Mouse (Mus musculus) regulatory T cell (primary cell): ENCODE measurements around the gene Aes.

ENCODE experiments used
- in situ Hi-C: fragments of 300-600 bp; cut with MboI, MseI; formaldehyde crosslinking; loops from one replicate; pipeline ENCODE4 v1.15.1; 2025; ENCODE audit warnings: high pct_unique_total_duplicates

Aes gene

GRCm38 (mm10) chr10:81544296-81545160 lies 14.8 kb upstream of the Aes start:
- in situ Hi-C loops = no loop called here

DNA sequence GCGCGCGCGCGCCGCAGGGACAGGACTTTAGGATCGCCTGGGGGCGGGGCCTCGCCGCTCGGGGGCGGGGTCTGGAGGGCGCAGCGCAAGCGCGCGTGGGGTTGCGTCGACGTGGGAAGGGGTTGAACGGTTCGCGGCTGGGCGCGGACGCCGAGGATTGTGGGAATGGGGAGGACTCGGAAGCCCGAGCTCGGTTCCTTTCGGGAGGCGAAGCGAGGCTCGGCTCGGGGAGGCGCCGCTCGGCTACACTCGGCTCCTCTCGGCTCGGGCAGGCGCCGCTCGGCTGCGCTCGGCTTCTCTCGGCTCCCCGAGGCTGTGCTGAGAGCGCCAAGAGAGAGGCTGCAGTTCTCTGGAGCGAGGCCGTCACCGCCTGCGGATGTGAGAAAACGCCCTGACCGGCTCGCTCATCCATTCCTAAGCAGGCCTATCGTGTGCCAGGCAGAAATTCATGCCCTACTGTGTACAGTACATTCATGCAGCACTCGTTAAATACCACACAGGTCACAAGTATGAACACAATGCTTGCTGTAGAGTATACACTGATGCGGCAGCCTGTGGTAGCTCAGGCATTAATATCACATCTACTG lies 14.0 kb upstream of the Aes start, which contains the start of gene Gna11:
TSS of gene Gna11 (minus strand) at position 30 of the 587 bp plus-strand sequence.
- in situ Hi-C loops = no loop called here

DNA sequence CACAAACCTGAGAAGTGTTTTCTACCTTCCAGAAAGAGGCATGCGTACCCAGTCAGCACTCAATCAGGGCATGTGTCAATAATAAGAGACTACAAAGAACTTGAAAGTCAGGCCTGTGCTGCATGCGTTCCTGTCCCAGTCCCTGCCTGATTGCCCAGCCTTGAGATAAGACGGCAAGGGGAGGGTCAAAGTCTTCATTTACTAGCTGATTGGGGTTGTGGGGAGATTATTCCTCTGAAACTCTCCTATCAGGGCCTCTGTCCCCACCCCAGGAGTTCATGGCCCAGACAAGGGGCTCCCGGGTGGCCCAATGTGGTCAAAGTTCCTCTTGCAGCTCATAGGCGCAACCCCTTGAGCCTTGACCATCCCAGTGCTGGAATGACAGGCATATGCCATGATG lies 13.0 kb upstream of the Aes start:
- in situ Hi-C loops = no loop called here

- in situ Hi-C loops = no loop called here
These were observed 12.3 kb upstream of the Aes start for GRCm38 (mm10) chr10:81546788-81547571.

DNA sequence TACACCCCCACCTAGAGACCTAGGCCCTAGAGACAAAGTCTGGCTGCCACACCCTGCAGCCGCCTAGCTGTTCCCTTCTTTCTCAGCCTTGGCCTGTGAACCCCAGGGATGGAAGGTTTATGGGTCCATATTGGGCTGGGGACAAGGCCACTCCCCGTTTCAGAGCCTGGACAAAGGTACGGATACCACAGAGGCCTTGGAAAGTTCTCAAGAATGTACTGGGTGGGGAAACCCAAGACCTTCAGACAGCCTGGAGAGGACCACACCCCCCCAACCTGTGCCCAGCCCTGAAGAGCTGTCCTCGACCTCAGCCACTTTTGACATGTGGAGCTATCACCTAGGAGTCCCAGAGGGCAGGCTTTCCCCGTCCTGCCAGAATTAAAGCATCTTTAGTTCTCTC lies 10.3 kb upstream of the Aes start:
- in situ Hi-C loops = no loop called here

DNA sequence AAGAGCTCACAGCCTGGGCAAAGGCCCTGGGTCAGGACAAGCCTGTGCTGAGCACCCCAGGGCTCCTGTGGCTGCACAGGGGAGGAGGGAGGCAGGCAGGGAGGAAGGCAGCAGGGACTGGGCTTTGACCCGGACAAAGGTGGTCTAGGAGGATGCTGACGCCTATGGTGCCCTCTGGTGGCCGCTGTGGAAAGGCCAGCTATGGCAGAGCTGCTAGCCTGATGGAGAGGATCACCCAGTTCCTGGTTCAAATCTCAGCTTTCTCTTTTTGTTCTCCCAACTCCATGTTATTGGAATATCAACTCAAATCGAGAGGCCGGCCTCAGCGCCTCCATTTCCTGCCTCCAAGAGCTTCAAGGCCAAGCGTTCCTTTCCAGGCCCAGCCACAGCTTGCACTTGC lies 9.0 kb upstream of the Aes start:
- in situ Hi-C loops = no loop called here

DNA sequence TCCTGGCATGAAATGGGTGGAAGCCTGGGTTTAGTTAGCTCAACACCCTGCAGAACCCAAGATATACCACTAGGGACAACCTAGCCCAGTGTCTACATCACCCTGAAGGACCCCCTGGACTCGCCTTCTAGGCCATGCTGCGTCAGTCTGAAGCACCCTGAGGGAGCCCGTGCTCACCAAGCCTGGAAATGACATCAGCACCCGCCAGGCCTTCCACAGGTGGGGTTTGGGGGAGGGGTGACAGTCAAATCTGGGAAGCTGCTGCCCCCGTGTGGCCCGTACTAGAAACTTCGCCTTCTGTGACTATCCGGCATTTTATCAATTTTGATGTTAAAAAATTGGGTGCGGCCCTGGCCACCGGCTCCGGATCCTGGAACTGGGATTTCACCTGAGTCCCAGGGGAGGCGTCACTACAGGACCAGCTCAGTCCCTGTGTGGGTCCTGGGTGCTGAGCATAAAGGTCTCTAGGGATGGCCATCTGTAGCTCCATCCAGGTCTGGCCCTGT lies 7.6 kb upstream of the Aes start:
- in situ Hi-C loops = no loop called here

GRCm38 (mm10) chr10:81553232-81553631 lies 6.1 kb upstream of the Aes start:
- in situ Hi-C loops = no loop called here

GRCm38 (mm10) chr10:81553807-81554755 lies 5.2 kb upstream of the Aes start:
- in situ Hi-C loops = no loop called here

DNA sequence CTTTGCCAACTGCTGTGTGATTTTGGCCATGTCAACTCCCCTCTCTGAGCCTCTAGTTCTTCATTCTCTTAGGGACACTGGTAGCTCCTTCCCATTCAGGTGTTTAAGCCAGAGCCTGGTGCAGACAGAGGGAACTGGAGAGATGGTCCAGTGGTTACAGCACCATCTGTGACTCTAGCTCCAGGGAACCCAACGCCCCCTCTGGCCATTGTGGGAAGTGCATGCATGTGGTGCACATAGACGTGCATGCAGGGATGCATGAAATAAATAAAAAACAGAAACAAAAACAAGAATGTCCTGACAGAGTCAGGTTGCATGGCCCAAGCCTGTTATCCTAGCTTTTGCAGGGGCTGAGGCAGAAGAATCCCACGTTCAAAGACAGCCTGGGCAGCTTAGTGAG lies 3.0 kb upstream of the Aes start:
- in situ Hi-C loops = loop anchor here (5.0 kb wide), 1 partner anchor 86 kb away; no protein-coding TSS in a partner anchor

DNA sequence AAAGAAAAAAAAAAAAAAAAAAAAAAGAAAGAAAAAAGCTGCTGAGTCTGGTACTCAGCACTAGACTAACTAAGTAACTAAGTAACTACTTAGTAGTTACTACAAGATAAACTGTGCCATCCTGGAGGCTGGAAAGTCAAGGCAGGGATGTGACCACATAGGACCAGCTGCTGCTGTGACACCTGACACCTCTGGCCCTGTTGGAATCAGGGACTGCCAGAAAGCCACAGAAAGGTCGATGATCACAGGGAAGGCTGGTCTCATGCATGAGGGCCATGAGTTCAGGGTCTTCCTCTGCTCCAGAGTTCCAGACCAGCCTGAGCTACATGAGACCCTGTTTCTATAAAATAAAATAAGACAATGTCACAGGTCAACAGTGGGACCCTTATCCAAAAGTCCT lies 1.8 kb upstream of the Aes start:
- in situ Hi-C loops = loop anchor here (5.0 kb wide), 1 partner anchor 85 kb away; no protein-coding TSS in a partner anchor

- in situ Hi-C loops = loop anchor here (5.0 kb wide), 1 partner anchor 82 kb away; no protein-coding TSS in a partner anchor
These were observed 595 bp downstream of the Aes start for GRCm38 (mm10) chr10:81559627-81560539.

- in situ Hi-C loops = no loop called here
These were observed 1.6 kb downstream of the Aes start for GRCm38 (mm10) chr10:81560719-81561459.

DNA sequence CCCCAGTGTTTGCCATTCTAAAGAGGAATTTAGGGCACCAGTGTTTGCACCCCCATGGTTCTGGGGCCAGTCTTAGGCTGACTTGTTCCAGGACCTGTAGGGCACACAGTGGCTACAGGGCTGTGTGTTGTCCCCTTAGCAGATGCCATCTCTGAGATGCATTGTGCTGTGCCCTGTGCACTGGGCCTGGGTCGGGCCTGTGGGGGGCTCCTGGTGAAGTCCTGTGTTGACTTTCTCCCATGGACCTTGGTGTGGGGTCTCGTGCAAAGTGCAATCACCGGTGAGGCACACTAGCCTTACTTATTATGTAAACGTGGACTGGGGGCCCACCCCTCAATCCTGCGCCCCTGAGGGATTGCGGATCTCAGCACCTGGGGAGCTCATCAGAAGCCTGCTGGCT lies 3.1 kb downstream of the Aes start:
- in situ Hi-C loops = no loop called here

DNA sequence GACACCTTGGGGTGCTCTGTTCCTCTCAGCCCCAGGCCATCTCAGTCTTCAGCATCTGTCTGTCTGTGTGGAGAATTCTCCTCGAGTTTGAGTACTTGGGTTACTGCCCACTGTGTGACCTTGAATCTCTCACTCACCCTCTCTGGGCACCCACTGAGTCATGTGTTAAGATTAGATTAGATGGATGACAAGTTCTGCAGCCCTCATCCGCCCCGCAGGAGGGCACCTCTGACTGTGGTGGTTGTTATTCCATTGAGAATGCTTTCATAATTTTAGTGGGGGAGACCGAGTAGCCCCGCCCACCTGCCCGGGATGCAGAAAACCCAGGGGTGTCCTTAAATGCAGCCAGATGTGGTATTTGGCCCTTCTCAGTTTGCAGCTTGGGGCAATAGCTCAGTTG lies 4.2 kb downstream of the Aes start:
- in situ Hi-C loops = no loop called here

DNA sequence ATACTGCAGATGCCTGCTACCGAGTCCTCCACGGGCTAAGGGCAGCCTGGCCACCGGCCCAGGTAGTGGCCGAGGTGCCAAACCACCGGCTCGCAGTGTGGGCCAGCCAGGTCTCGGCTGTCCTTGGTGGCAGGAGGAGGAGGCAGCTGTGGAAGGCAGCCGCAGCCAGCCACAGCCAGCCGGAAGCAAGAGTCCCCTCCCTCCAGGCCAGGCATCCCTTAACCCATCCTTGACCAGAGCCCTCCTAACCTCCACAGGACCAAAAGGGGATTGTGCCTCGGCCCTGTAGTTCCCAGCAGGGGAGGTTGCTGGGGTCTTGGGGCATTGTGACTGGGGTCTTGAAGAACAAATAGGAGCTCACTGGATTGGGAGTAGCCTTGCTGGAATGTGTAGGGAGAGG lies 4.9 kb downstream of the Aes start:
- in situ Hi-C loops = no loop called here

GRCm38 (mm10) chr10:81564734-81565133 lies 5.4 kb downstream of the Aes start:
- in situ Hi-C loops = no loop called here

- in situ Hi-C loops = no loop called here
These were observed 6.3 kb downstream of the Aes start for GRCm38 (mm10) chr10:81565257-81566228.
